Mouse (Mus musculus) cortical plate, adult 2 months (tissue): ENCODE measurements around the gene Gramd1c. TPM values are rescaled to one million over a fixed set of nuclear protein-coding genes. Genes with fewer than 3 reads are reported as not detected.

Experiments used
- H3K27ac ChIP-seq: fragments of 200-500 bp; 2 replicates; pipeline ENCODE4 v1.5.1; 2012; ENCODE audit warnings: low read length, control low read depth, inconsistent platforms; ENCODE audit not compliant: insufficient read depth
- H3K4me1 ChIP-seq: fragments of 200-500 bp; 2 replicates; pipeline ENCODE4 v1.6.1; 2011; ENCODE audit warnings: low read length; ENCODE audit not compliant: control insufficient read depth, insufficient read depth
- H3K4me3 ChIP-seq: fragments of 200-500 bp; 2 replicates; pipeline ENCODE4 v1.5.1; 2011; ENCODE audit warnings: mild to moderate bottlenecking, low read length, control low read depth; ENCODE audit not compliant: insufficient read depth
- CTCF ChIP-seq: fragments of 200-500 bp; IDR thresholded peaks from 2 replicates; pipeline ENCODE4 v1.5.1; 2011; ENCODE audit warnings: mild to moderate bottlenecking, control low read depth, low read length; ENCODE audit not compliant: insufficient read depth; ENCODE audit errors: extremely low read depth
- POLR2A ChIP-seq: fragments of 200-500 bp; IDR thresholded peaks from 2 replicates; pipeline ENCODE4 v1.6.1; 2011; ENCODE audit warnings: mild to moderate bottlenecking, low read length, control low read depth; ENCODE audit not compliant: insufficient read depth; ENCODE audit errors: extremely low read depth
- polyA plus RNA-seq: library from polyadenylated mRNA; depleted of rRNA; stranded (reverse); fragments of >200 nt; gene quantifications from 2 replicates; pipeline ENCODE4 v1.2.3, GENCODE M21; 2012

Gene Gramd1c
- polyA plus RNA-seq, 1 experiment, result 1.9 TPM

DNA sequence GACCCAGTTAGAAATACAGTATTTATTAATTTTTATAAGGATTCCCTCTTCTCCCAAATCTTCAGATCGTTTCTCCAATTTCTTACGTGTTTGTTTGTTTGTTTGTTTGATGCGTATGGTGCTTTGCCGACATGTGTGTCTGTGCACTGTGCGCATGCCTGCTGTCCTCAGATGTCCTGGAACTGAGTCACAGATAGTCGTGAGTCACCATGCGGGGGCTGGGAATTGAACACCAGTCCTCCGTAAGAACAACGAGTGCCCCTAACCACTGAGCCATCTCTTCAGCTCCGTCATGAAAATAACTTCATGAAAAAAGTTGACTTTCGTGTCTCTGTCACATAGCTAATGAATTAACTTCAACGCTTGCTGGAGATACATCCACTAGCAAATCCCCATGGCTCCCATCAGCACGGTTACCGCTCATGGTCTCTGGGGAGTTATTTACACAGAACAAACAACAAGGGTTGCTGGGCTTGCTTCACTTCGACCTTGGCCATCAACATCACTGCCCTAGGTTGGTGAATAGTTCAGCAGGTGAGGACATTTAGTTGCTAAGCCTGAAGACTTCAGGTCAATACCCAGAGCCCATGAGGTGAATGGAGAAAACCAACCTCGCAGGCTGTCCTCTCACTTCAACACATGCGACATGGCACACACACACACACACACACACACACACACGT is 2.4 kb downstream of the Gramd1c start:
- TF ChIP-seq CTCF (no peak), POLR2A (no peak)
- no peak overlapping the region for H3K27ac ChIP-seq
- H3K4me1 ChIP-seq, result no peaks in the 10 kb centered on the region
- H3K4me3 ChIP-seq, result no peak overlapping the region

DNA sequence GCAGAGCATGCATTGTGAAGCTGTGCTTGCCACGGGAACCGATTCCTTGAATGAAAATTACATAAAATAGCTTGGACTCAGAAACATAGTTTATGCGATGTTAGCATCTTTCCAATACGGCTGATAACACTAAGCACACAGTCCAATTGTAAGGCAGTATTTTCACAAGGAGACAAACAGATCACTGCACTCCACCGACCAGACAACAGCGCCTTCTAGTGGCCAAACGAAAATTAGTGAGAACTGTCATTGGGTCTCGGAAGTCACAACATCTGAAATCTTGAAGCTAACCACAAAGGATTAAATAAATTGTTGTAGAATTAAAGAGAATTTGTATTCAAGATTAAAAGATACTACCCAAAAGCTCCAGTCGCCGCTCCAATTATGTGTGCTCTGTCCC is 4.4 kb downstream of the Gramd1c start:
- Histone ChIP-seq H3K4me1 (no peaks in the 10 kb centered on the region), H3K27ac (no peak overlapping the region), H3K4me3 (no peak overlapping the region)
- no peak for TF ChIP-seq POLR2A
- peak; percentile 96 for TF ChIP-seq CTCF

- Histone ChIP-seq H3K4me3 (no peak overlapping the region), H3K4me1 (no peaks in the 10 kb centered on the region), H3K27ac (no peak overlapping the region)
- no peak for TF ChIP-seq POLR2A
- TF ChIP-seq CTCF, result no peak
These were observed 7.4 kb downstream of the Gramd1c start for GRCm38 (mm10) chr16:44055766-44056165.

DNA sequence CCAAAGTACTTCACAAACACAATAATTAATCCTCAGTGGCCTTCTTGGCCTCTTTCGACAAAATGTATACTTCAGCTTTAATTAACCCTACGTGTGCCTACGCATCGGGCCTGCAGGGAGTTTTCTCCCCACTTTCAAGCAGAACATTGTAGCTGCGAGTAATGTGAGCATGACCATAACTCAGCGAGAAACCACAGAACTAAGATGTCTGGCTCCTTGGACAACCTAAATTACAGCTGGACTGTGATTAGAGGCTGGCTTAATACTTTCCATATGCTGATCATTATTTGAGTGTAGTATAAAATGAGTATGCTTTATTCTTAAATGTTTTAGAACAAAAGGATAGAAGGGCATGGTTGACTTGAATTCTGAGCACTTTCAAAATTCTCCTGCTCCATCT is 9.9 kb downstream of the Gramd1c start:
- no peaks in the 10 kb centered on the region for H3K4me1 ChIP-seq
- TF ChIP-seq POLR2A (no peak), CTCF (no peak)
- no peak overlapping the region for H3K27ac ChIP-seq
- H3K4me3 ChIP-seq, result no peak overlapping the region

GRCm38 (mm10) chr16:44052390-44052789 is 10.8 kb downstream of the Gramd1c start:
- H3K27ac ChIP-seq, result no peak overlapping the region
- no peak overlapping the region for H3K4me3 ChIP-seq
- H3K4me1 ChIP-seq, result no peaks in the 10 kb centered on the region
- TF ChIP-seq CTCF, result no peak
- no peak for TF ChIP-seq POLR2A

DNA sequence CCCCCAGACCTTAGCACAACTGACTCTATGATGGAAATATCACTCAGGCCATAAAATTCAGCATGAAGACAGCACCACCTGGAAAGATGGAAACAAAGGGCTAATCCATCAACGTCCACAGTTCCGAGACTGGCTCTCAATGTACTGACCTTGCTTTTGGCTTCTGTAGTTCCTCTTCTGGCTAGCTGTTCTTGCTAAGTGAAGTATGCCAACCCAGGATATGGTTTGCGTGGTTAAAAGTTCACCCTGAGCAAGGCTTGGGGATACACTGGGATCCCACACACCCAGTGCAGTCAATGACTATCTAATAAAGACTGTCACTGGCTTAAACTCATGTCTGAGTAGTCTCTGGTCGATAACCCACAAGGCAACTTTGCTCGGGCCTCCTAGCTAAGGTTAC is 13.0 kb downstream of the Gramd1c start:
- Histone ChIP-seq H3K4me3 (no peak overlapping the region), H3K4me1 (no peaks in the 10 kb centered on the region), H3K27ac (no peak overlapping the region)
- TF ChIP-seq CTCF (no peak), POLR2A (no peak)

DNA sequence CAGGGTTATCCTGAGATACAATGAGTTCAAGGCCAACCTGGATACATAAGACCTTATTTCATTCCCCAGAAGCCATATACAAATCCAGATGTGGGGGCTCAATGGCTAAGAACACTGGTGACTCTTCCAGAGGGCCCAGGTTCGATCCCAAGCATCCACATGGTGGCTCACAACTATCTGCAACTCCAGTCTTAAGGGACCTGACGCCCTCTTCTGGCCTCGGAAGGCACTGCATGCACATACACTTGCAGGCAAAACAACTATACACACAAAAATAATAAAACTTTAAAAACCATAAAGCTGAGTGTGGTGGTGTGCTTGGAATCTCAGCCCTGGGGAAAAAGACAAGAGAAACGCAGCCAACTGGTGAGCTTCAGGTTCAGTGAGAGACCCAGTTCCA is 24.0 kb downstream of the Gramd1c start:
- H3K4me3 ChIP-seq, result no peak overlapping the region
- H3K27ac ChIP-seq, result no peak overlapping the region
- no peaks in the 10 kb centered on the region for H3K4me1 ChIP-seq
- TF ChIP-seq CTCF (no peak), POLR2A (no peak)

DNA sequence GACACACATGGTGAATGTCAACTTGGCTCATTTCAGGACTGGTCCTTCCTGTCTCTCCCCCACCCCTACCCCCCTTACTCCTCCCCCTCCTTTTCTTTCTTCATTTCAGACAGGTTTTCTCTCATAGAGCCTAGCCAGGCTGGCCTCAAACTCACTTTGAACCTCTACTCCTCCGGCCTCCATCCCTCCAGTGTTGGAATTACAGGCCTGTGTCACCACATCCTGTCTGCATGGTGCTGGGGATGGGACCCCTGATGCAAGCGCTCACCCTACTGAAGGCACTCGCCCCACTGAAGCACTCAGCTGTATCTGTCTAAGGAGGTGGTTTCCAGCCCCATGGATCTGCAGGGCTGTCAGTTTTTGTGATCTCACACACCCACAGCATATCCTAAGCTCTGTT is 27.9 kb downstream of the Gramd1c start:
- TF ChIP-seq POLR2A (no peak), CTCF (no peak)
- Histone ChIP-seq H3K27ac (no peak overlapping the region), H3K4me3 (no peak overlapping the region), H3K4me1 (no peaks in the 10 kb centered on the region)

- H3K27ac ChIP-seq, result no peak overlapping the region
- no peak overlapping the region for H3K4me3 ChIP-seq
- TF ChIP-seq CTCF (no peak), POLR2A (no peak)
- H3K4me1 ChIP-seq, result no peaks in the 10 kb centered on the region
These were observed 29.8 kb downstream of the Gramd1c start for GRCm38 (mm10) chr16:44033365-44033764.

DNA sequence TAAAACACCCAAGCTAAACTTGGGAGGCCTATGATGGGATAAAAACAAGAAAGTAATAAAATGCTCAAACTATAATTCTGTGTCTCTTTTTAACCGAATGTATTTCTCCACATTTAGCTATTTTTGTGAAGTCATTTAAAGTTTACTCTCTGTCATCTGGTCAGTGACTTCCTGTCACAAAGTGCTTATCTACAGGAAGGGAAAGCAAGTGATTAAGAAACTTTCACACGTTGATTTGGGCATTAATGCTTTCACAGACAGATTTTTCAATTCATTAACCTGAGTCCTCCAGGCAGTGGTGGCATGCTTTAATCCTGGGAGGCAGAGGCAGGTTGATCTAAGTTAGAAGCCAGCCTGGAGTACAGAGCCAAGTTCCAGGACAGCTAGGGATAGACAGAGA is 33.9 kb downstream of the Gramd1c start:
- TF ChIP-seq CTCF (no peak), POLR2A (no peak)
- Histone ChIP-seq H3K4me1 (no peaks in the 10 kb centered on the region), H3K27ac (no peak overlapping the region), H3K4me3 (no peak overlapping the region)

- TF ChIP-seq CTCF, result no peak
- no peak for TF ChIP-seq POLR2A
- Histone ChIP-seq H3K4me1 (no peaks in the 10 kb centered on the region), H3K27ac (no peak overlapping the region), H3K4me3 (no peak overlapping the region)
These were observed 36.3 kb downstream of the Gramd1c start for GRCm38 (mm10) chr16:44026822-44027221.
